Mouse (Mus musculus) lung, adult 2 months (tissue): Measurements from ENCODE around the gene Syt16.

Experiments used
- CTCF ChIP-seq: fragments of 200-500 bp; IDR thresholded peaks from 2 replicates; pipeline ENCODE4 v1.5.1; 2011; ENCODE audit warnings: mild to moderate bottlenecking, low read length, control low read depth; ENCODE audit not compliant: insufficient read depth
- POLR2A ChIP-seq: fragments of 200-500 bp; IDR thresholded peaks from 2 replicates; pipeline ENCODE4 v1.6.1; 2011; ENCODE audit warnings: low read depth, mild to moderate bottlenecking, control low read depth, low read length, borderline replicate concordance; ENCODE audit errors: extremely low read depth

DNA sequence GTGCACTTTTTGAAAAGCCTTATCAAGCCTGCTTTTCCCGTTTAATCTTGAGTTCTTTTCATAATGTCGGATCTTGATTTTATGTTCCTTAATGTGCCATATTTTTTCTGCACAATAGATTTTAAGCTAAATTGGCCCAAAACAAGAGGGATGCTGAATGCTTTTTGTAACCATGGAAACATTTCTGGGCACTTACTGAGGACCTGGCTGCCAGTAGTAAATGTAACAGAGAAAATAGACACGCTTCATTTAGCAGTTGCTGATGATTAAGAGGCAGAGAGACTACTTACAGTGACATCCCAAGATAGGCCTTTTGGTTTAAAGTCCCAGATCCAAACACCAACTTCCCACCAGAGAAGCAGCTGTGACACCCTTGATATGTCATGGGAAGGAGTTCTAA, 176.4 kb downstream of the Syt16 start:
- TF ChIP-seq POLR2A: no peak
- no peak for TF ChIP-seq CTCF
